Mouse (Mus musculus): Measurements from ENCODE around the gene Fbrs.

The Fbrs gene

GRCm38 (mm10) chr7:127516344-127516743, 37.3 kb downstream of the Fbrs start:
- DNase-seq (ENCODE audit: extremely low spot score, low spot score): no peak

GRCm38 (mm10) chr7:127519284-127519683, 40.3 kb downstream of the Fbrs start, which contains the start of gene Gm42715:
Gm42715 (plus strand) TSS chr7:127519584.
- DNase-seq (ENCODE audit: extremely low spot score, low spot score): no peak
